Mouse (Mus musculus) spleen, adult 2 months (tissue): ENCODE results near the gene Slf1. TPM values are rescaled to one million over a fixed set of nuclear protein-coding genes. Genes with fewer than 3 reads are reported as not detected.

Source experiments
- DNase-seq, 2 experiments: peaks; one replicate each; pipeline versions ENCODE4 v3.0.0 to v3.0.0-alpha.2; 2012 to 2021; ENCODE audit warnings: low spot score in 2 of 2, low read depth in 1 of 2
- H3K27ac ChIP-seq: fragments of 200-500 bp; 2 replicates; pipeline ENCODE4 v1.5.1; 2012; ENCODE audit warnings: low read length, inconsistent platforms; ENCODE audit not compliant: insufficient read depth
- H3K27me3 ChIP-seq: fragments of 200-500 bp; 2 replicates; pipeline ENCODE4 v1.6.1; 2012; ENCODE audit warnings: mild to moderate bottlenecking, moderate library complexity, low read length, inconsistent platforms; ENCODE audit not compliant: control insufficient read depth, insufficient read depth
- H3K36me3 ChIP-seq: fragments of 200-500 bp; 2 replicates; pipeline ENCODE4 v1.6.1; 2012; ENCODE audit warnings: mild to moderate bottlenecking, low read length, inconsistent platforms; ENCODE audit not compliant: control insufficient read depth, insufficient read depth
- H3K4me1 ChIP-seq: fragments of 200-500 bp; 2 replicates; pipeline ENCODE4 v1.6.1; 2011; ENCODE audit warnings: inconsistent platforms; ENCODE audit not compliant: control insufficient read depth, insufficient read depth, insufficient read length
- H3K4me3 ChIP-seq: fragments of 200-500 bp; 2 replicates; pipeline ENCODE4 v1.5.1; 2011; ENCODE audit warnings: mild to moderate bottlenecking, inconsistent platforms; ENCODE audit not compliant: insufficient read depth, insufficient read length; ENCODE audit errors: extremely low read depth
- CTCF ChIP-seq: fragments of 200-500 bp; IDR thresholded peaks from 2 replicates; pipeline ENCODE4 v1.5.1; 2011; ENCODE audit warnings: mild to moderate bottlenecking, inconsistent platforms; ENCODE audit not compliant: insufficient read depth, insufficient read length, insufficient replicate concordance; ENCODE audit errors: extremely low read depth
- POLR2A ChIP-seq: fragments of 200-500 bp; IDR thresholded peaks from 2 replicates; pipeline ENCODE4 v1.6.1; 2011; ENCODE audit warnings: low read depth, low read length, inconsistent platforms
- WGBS: fragments of 180-500 bp; shearing (Covaris S2); methylation state at CpG from one replicate; pipeline ENCODE4 v1.1.7; 2018; 5-methylcytosine and 5-hydroxymethylcytosine counted together
- polyA plus RNA-seq: library from polyadenylated mRNA; depleted of rRNA; stranded (reverse); fragments of >200 nt; gene quantifications from 2 replicates; pipeline ENCODE4 v1.2.3, GENCODE M21; 2012; rRNA removed

The Slf1 gene
- polyA plus RNA-seq, 1 experiment, result 5.4 TPM

DNA sequence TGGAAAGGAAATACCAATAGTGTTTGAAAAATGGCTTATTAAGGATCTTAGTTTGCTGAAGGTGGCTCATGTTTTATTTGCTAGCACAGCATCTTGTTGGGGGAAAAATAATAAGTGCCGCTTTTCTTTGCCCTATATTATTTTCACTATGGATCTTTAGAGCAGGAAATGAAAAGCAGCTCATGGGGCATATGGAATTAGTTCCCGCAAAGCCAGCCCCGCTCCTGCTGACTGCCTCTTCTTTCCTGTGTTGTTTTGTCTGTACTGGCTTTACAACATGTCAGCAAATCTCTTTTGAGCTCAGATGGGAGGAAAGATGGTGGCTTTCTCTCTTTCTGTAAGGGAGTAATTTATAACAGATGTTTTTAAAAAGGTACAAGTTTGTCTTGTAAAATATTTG, 132.6 kb downstream of the Slf1 start:
- Histone ChIP-seq H3K27ac (no peak overlapping the region), H3K27me3 (no peaks in the 10 kb centered on the region), H3K4me1 (no peaks in the 10 kb centered on the region), H3K4me3 (no peak overlapping the region), H3K36me3 (no peaks in the 10 kb centered on the region)
- no peak for DNase-seq
- 90% methylated on average over 3 of the region's 3 CpGs for WGBS
- no peak for TF ChIP-seq CTCF
- TF ChIP-seq POLR2A, result no peak

Other genes with a start within 250 kb of the Slf1 start
- 0.11 and 0.14 TPM in 2 replicates for gene 2210408I21Rik, start 67 bp upstream of the Slf1 start, polyA plus RNA-seq